Comparison of ENCODE assay signal across 12 mouse cellular contexts in the genomic region with DNA sequence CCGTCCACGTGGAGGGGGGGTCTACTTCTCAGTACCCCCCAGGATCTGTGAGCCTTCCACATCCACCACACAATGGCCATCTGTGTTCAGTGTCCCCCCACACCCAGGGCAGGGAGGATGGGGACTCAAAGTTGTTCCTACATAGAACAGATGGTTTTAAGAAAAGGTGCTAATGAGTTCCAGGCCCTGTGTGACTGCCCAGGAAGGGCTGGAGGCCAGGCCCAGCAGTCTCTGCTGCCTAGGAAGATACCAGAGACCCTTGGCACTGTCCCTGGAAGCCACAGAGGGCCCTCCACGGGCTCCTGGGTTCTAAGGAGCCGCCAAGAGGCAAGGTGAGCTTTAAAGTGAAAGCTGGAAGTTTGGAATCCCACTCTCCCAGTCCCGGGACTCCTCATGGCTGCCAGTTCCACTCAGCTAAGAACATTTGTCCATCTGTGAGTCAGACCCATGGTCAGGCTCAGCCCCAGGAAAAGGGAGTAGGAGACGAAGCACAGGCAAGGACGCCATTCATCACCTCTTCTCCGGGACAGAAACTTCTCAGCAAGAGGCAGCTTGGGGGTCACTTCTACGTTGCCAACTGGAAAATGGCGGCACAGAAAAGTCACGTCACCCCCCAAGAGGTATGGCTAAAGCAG. TPM values are rescaled to one million over a fixed set of nuclear protein-coding genes. Genes with fewer than 3 reads are reported as not detected.
DNase-seq lines count a peak whose midpoint lies in the region; ATAC-seq lines count a peak whose summit lies in the region.
"Had no signal": no experiment of that assay in that cellular context is flagged by ENCODE, and none has a peak within 500 bp of the region (broad histone marks: within the 10 kb centered on the region; RNA-seq: fewer than 3 reads in every experiment).

No protein-coding gene starts in this region.

- H3K36me3 ChIP-seq in midbrain, embryonic 11.5 days (ENCODE audit: control insufficient read depth, insufficient read depth, low read length), result no peaks in the 10 kb centered on the region

- ATAC-seq in megakaryocyte, adult 5-6 weeks (ENCODE audit: poor library complexity, severe bottlenecking), result no peak
- no peak for ATAC-seq in midbrain, embryonic 11.5 days (ENCODE audit: low FRiP score)

- H3K4me1 ChIP-seq in midbrain, embryonic 11.5 days (ENCODE audit: control insufficient read depth, insufficient read depth, low read length), result no peaks in the 10 kb centered on the region

- no peak overlapping the region for H3K4me2 ChIP-seq in midbrain, embryonic 11.5 days
- H3K4me2 ChIP-seq: hindbrain, embryonic 14.5 days had no signal

- peak; percentile 33 for DNase-seq in gastrocnemius, postnatal 25 days
- no peak for DNase-seq in gastrocnemius, postnatal 10 days
- peak; percentile 43 to 46 for DNase-seq in adrenal gland, postnatal 36 days
- DNase-seq in cerebellum, adult 8-10 months, result peak; percentile 81
- peak; percentile 68 for DNase-seq in fibroblast of lung, adult 2 months (ENCODE audit: low read depth)
- no peak for DNase-seq in liver
- no peak for DNase-seq in midbrain, embryonic 11.5 days (ENCODE audit: low spot score, missing footprints)
- DNase-seq: kidney, postnatal 10 days; lung, postnatal 10 days; thymus, postnatal 14 days had no signal

- no peaks in the 10 kb centered on the region for H3K27me3 ChIP-seq in midbrain, embryonic 11.5 days (ENCODE audit: control insufficient read depth, insufficient read depth, low read length)

- H3K9ac ChIP-seq in midbrain, embryonic 11.5 days (ENCODE audit: low read length), result no peak overlapping the region
- H3K9ac ChIP-seq: hindbrain, embryonic 14.5 days had no signal

- H3K9me3 ChIP-seq in midbrain, embryonic 11.5 days (ENCODE audit: control insufficient read depth, low read length), result no peaks in the 10 kb centered on the region

- H3K4me3 ChIP-seq in midbrain, embryonic 11.5 days (ENCODE audit: low read depth, low read length), result no peak overlapping the region

- whole genome bisulfite sequencing in midbrain, embryonic 11.5 days, result 83% methylated on average over 11 of the region's 11 CpGs

- H3K27ac ChIP-seq in midbrain, embryonic 11.5 days (ENCODE audit: low read depth, low read length), result no peak overlapping the region
- H3K27ac ChIP-seq: hindbrain, embryonic 14.5 days had no signal

RNA-seq across cellular contexts. Expression of a gene that starts 36.9 kb away (rescaled TPM):
- total RNA-seq in gastrocnemius, postnatal 25 days (2021), result 1 to 10 TPM; 1.9 to 2.0 TPM
- total RNA-seq in gastrocnemius, postnatal 10 days (2021), result 10 to 100 TPM; 10.9 to 13.7 TPM
- total RNA-seq in adrenal gland, postnatal 36 days (2021), result 10 to 100 TPM; 15.9 to 18.9 TPM
- total RNA-seq in megakaryocyte, adult 5-6 weeks (2015), result 0.16 TPM in 1 of 2 replicates, not detected in the other
- total RNA-seq in megakaryocyte, adult 5-6 weeks (2017), result not detected in 2 replicates
- polyA plus RNA-seq in midbrain, embryonic 11.5 days (2014; fragmentation: Nextera tagmentation; extraction: Ambion mirVana), result 13.9 and 14.0 TPM in 2 replicates

Comparison
In these comparisons a context has a peak if more than half of its experiments do, and no peak if none do; other contexts are left out.
1. DNase-seq: peak in gastrocnemius, postnatal 25 days (single experiment), adrenal gland, postnatal 36 days (2 of 2), cerebellum, adult 8-10 months (single experiment) and fibroblast of lung, adult 2 months (single experiment); none in gastrocnemius, postnatal 10 days (single experiment), liver (single experiment) and midbrain, embryonic 11.5 days (single experiment).